Mouse (Mus musculus) cerebellum, adult (tissue): ENCODE results near the gene Polr3gl.
A peak's percentile ranks its signal among the peaks of the same experiment; 100 is the strongest.

Experiments used
- ATAC-seq: cut with Nextera tagmentation; 2 replicates; pipeline ENCODE4 v1.9.2; 2017; ENCODE audit warnings: mild to moderate bottlenecking, moderate library complexity, mixed read lengths; ENCODE audit not compliant: insufficient number of reproducible peaks, low FRiP score, low TSS enrichment

Polr3gl gene

DNA sequence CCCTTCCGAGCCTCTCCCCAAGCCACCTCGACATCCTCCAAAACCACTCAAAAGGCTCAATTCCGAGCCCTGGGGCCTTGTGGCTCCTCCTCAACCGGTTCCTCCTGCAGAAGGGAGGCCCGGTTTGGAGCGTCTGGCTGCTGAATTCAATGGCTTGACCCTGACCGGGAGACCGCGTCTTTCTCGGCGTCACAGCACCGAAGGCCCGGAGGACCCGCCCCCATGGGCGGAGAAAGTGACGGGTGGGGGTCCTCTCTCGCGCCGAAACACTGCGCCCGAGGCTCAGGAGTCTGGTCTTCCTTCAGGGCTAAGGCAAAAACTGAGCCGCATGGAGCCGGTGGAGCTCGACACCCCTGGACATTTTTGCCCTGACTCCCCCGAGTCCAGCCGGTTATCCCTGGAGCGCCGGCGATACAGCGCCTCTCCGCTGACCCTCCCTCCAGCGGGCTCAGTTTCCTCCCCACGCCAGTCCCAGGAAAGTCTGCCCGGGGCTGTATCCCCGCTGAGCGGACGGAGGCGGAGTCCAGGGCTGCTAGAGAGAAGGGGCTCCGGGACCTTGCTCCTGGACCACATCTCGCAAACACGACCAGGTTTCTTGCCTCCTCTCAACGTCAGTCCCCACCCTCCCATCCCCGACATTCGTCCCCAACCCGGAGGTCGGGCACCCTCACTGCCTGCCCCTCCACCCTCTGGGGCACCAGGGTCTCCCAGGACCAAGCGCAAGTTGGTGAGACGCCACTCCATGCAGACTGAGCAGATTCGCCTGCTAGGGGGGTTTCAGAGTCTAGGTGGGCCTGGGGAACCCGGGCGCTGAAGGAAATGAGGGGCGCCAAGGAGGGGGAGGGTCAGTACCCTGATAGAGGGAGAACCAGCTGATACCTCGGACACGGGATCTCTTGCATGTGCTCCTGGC, 4.4 kb upstream of the Polr3gl start:
- ATAC-seq, result no peak

DNA sequence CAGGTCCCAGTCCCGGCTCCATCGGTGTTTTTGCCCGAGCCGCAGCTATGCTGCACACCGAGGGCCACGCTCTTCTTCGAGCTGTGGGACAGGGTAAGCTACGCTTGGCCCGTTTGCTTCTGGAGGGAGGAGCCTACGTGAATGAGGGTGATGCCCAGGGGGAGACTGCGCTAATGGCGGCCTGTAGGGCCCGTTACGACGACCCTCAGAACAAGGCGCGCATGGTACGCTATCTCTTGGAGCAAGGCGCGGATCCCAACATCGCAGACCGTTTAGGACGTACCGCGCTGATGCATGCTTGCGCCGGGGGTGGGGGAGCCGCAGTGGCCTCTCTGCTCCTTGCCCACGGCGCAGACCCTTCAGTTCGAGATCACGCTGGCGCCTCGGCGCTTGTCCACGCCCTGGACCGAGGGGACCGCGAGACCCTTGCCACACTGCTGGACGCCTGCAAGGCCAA, 3.5 kb upstream of the Polr3gl start:
- no peak for ATAC-seq

DNA sequence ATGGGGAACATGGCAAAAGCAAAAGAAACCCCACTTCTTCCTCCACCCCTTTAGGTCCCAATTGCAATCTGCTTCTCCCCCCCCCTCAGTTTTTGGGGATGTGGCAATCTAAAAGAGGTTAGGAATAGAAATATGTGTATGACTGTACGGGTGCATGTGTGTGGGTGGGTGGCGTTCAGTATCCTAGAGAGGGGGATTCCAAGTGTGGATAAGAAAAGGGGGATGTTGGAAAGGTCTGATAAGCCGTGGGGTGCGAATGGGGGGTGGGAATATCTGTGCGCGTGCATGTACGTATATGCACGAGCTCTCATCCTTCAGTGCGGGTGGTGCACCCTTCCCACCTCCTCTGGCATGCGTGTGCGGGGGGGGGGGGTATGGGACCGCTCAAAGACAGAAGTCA, 2.9 kb upstream of the Polr3gl start:
- no peak for ATAC-seq

DNA sequence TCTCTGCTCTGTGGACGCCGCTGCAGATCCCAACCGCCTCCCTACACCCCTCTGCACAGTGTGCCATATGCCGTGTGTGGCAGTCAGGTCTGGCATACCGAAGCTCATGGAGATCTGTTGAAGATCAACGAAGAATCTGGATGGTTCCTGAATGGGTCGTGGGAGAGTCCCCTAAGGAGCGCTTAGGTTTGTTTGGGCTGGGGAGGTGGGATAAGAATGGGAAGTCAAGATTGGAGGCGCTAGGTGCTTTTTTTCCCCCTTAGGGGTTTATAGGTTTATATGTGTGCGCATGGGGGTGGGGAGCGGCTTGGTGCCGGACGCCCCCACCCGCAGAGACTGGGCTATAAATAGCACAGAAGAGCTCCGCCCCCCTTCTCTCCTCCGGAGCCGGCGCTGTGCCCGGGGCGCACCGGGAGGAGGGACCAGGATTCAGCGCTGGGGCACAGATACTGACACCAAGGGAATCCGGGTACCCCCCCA, 2.3 kb upstream of the Polr3gl start, which contains the start of gene Ankrd34a:
Gene Ankrd34a (plus strand): TSS at position 409 of the 480 bp plus-strand sequence.
- peak; percentile 28; the same call in 1 of the 2 replicates for ATAC-seq

DNA sequence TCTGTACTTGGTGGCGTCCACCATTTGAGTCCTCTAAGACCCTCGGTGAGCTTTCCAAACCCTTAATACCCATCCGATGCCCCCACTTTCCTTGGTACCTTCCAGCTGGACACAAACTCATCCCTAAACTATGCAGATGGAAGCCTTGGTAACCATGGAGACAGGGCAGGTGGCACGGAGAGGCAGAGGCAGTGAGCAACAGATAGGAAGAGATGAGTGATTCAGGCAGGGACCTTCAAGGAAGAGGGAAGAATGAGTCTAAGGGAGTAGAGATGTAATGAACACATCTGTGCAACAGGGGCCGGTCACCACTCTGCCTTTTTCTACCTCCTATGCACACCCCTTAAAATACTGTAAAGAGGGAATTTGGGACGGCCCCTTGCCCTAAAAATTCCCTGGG, 1.7 kb upstream of the Polr3gl start:
- no peak for ATAC-seq

DNA sequence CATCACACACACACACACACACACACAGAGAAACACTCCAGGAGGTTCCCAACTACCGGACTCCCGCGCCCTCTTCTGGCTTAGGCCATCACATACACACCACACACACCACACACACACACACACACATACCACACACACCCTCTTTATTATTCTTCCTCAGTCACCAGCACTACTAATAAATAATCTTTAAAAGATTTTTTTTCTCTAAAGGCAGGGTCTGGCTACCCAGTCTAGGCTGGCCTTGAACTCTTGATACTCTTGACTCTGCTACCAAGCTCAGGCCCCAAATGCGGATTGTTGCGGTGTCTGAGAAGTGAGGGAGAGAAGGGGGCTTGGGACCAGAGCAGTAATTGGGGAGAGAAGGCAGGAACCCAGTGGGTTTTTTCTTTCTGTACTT, 870 bp upstream of the Polr3gl start:
- ATAC-seq, result no peak

DNA sequence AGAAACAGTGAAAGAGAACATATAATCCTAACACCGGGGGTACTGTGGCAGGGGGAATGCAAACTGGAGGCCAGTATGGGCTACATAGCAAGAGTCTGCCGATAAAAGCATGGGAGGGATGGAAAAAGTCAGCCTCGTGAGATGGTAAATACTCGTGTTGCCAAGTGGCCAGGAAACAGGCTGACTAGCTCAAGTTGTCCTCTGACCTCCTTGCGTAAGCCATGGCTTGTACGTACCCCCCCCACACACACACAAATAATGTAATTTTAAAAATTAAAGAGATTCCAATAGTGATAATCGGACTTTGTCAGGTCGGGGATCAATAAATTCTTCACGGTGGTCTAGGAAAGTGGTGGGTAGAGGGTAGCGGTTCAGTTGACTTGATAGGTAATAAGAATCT, 607 bp downstream of the Polr3gl start:
- no peak for ATAC-seq

DNA sequence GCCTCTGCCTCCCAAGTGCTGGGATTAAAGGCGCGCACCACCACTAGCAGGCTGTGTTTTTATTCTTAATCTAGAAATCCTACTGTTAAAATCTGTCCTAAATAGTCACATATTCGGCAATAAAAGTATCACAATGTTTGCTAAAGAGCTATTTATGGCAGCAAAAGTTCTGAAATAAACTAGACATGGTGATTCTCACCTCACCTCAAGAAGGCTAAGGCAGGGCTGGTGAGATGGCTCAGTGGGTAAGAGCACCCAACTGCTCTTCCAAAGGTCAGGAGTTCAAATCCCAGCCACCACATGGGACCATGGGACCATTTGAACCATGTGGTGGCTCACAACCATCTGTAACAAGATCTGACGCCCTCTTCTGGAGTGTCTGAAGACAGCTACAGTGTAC, 3.3 kb downstream of the Polr3gl start:
- no peak for ATAC-seq

DNA sequence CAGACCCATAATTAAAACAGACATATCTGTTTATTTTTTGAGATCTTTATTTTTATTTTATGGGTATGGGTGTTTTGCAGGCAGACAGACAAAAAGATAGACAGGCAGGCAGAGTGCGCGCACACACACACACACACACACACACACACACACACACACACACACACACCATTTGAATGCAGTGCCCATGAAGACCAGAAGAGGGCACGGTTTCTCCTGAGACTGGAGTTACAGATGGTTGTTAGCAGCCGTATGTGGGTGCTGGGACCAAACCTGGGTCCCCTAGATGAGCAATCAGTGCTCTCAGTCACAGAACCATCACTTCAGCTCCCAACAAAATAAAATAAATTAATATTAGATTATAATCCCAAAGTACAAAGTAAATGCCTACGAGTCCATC, 10.6 kb downstream of the Polr3gl start:
- ATAC-seq, result no peak

DNA sequence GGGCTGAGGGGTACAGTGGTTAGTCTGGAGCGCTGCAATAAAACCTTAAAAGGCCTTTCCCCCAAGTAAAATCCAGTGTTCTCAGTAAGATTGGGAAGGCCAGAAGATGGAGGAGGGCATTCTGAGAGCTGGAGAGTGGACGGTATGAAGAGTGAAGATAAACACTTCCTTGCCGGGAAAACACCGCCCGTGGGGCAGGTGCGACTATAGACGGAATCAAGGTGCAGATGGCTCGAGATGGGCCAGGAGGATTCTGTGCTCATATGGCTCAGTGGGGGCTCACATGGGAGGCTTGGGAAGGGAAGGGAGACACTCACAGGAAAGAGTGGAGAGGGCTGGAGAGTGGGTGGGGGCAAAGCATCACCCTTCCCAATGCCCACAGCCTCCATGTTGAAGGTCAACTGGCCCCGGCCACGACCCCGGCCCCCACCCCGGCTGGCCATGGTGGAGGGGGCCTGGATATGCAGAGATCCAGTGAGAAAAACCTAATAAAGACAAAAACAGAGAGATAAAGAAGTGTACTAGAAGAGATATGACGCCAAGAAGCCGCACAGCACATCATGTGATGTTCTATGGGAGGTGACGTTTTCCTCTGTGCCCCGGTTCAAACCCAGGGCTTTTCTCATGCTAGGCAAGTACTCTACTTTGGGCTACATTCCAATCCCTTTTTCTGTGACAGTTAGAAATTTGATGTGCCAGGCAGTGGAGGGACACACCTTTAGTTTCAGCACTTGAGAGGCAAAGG, 12.0 kb downstream of the Polr3gl start:
- no peak for ATAC-seq

DNA sequence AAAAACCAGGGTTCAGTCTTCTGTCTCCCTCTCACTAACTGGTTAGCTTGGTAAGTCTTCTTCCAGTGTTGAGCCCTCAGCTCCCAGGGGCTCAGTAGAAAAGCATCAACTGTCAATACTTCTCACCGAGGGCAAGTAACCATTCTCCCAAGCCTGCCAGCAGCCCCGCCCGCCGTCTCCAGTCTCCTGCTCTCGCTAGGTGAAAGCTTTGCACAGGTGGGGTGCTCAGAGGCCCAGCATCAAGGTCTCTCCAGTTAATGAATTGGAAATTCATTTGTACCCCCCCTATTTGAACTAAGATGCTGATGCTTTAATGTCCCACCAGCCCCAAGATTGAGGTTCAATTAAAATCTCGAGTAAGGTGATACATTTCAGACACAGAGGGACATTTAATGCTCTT, 12.8 kb downstream of the Polr3gl start:
- no peak for ATAC-seq

DNA sequence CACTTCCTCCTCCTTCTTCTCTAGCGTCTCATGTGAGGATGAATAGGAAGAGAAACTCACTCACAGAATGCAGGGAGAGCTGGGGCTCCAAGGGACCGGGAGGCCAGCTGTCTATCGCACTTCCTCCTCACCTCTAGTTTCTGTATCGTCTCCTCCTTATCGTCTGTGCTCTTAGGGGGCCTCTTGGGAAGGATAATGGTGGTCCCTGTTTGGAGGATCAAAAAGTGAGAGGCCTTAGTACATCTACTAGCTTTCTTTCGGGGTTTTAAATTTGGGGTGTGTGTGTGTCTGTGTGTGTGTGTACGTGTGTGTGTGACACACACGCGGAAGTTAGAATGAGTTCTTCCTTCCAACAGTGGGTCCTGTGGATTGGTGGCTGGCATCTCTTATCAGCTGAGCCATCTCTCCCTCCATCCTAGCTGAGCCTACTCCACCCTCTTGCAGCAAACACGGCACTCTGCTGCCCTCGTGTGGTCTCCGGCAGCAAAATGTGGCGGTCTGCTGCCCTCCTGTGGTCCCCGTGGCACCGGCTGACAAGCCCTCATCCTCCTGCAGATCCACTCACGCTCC, 14.0 kb downstream of the Polr3gl start:
- ATAC-seq, result peak; percentile 82

DNA sequence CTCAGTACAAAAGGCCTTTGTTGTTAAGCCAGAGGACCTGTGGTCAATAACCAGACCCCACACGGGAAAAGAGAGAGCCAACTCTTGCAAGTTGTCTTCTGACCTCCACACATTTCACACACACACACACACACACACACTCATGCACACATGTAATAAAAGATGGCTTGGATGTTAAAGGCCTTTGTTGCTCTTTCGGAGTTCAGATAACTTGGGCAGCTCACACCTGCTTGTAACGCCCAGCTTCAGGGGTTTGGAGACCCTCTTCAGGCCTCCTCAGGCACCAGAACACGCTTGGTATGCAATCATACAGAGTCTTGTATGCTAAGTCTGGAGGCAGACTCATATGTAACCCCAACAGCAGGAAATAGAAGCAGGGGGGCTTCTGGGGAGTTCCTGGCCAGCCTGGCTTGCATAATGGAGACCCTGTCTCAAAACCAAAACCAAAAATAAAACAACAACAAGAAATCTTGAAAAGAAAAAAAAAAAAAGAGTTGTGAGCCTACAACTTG, 14.7 kb downstream of the Polr3gl start:
- no peak for ATAC-seq

DNA sequence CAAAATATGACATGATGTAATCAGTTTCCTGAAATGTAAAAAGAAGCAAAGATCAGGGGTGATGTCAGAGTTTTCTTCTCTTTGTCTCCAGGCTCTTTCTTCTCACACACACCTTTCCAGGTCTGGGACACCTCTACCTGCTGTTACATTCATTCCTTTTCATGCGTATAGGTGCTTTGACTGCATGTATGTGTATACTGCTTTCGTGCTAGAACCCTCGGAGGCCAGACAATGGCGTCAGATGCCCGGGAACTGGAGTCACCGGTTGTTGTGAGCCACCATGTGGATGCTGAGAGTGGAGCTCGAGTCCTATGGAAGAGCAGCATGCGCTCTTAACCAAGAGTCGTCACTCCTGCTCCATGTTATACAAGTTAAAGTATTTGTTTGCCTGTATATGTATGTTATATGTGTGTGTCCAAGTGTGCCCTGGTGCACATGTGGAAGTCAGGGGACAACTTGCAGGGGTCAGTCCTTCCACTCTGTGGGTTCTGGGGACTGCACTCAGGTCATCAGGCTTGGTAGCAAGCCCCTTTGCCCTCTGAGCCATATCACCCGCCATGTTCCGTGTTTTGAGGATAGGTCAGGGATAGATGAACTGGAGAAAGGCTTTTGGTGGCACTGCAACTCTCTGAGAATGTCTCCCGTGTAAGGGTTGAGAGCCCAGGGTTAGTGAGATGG, 15.3 kb downstream of the Polr3gl start:
- no peak for ATAC-seq

DNA sequence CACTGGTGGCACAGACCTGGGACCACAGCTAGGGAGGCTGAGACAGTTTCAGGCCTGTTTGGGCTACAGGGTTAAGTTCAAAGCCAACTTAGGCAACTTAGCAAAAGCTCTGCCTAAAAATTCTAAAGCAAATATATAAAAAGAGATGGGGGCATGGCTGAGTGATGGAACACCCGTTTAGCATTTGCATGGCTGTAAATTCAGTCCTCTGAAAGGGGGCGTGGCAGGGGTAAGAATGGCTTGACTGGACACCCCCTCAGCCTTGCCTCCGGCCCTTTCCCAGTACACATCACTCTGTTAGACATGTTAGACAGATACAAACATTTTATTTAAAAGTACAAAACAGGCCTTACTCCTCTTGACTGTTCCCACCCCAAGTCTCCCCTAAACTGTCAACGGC, 16.4 kb downstream of the Polr3gl start:
- no peak for ATAC-seq

DNA sequence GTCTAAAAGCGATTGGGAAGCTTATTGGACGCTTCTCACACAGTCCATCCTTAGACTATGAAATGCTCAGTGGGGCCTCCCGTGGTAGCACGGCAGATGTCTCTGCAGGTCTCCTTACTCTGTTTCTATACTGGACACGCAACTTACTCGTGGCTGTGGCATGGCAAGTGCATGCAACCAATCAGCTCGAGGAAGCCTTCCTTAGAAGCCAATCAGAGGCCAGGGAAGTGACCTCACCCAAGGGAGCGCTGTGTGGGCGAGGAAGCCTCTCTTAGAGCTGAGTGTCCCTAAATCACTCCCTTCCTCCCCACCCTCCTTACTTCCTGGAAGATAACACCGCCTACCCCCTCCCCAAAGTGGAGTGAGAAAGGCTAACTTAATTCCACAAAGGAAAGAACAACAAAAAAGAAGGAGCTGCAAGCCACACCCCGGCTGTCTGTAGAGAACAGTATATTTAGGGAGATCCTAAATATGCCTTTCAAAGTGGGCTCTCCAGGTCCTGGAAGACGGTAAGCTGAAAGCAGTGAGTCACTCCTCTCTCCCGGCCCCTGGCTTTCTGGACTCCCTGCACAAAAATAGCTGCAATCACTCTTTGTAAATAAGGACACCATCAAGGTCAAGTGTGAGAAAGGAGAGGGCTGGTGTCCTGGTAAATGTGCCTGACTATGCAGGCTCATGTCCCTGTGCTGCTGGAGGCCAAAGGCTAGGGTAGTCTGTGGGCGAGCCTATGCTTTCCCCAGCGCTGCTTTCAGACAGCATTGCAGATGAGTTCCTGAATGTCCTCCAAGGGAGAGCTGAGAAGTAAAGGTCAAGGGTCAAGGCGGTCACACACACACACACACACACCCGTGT, 17.1 kb downstream of the Polr3gl start, which contains the start of gene Gm16253:
Gene Gm16253 (plus strand): TSS at position 295 of the 852 bp plus-strand sequence.
- ATAC-seq, result peak; percentile 90

DNA sequence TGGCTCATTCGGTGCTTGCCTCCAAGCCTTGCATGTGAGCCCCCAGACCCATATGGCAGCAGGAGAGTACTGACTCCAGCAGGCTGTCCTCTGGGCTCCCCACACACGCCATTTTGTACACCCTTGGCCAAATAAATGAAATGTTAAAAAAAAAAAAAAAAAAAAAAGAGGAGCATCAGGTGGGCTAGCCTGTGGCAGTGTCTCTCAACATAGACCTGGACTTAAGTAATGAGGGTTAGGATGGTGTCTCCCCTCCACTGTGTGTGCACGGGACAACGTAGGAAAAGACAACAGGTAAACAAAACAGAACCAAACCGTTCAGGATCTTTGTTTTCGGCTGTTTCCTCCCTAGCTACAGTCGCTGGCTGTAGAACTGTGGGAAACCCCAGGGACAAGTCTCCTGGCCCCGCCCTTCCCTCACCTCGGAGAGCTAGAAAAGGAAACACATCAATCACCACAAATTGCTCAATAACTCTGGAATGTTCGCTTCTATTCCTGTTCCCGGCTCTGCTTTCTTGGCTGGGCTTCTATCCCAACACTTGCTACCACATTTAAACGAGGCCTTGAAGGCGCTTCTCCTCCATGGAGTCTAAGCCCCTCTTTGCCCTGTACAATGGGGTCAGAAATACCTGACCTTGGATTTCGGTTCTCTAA, 17.8 kb downstream of the Polr3gl start:
- ATAC-seq, result no peak

DNA sequence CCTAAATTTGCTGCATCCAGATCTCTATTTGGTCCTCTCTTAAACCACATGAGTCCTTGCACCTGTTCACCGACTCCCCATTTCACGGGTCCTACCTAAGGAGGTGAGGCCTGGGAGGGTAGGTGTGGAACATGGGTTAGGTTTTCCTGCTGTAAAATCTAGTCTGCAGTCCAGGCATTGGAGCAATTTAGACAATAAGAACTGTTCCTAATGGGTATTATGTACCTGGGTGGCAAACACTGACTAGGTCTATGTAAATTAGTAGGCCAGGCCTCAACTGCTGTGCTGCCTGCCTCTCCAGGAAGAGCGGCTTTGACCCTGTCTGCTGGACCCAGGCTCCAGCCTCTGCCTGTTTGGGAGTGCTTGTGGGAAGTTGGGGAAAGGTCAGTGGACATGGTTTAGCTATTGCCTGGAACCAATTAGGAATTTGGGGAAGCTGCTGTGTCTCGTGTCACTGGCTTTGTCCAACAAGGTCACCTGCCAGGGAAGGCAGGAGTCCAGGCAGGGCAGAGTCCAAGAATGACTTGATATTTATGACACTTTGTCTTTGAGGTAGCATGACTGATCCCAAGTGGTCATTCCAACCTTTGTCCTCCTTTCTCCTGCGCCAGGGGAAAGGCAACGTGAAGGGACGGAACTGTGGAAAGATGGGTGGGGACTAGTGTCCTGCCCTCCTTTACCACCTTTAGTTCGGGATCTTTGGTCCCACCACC, 18.6 kb downstream of the Polr3gl start:
- ATAC-seq, result no peak
